Mouse (Mus musculus) ovary, postnatal 14 days (tissue): ENCODE measurements around the gene Gm38393.
A peak's percentile ranks its signal among the peaks of the same experiment; 100 is the strongest.

ENCODE experiments used
- DNase-seq: peaks from one replicate; pipeline ENCODE4 v3.0.0; 2022; ENCODE audit warnings: low spot score

The Gm38393 gene

GRCm38 (mm10) chr7:60004606-60005330 lies at the start of gene Gm38393, which contains the start of gene Snurf:
Gm38393 (minus strand) TSS chr7:60005064.
Snurf (minus strand) TSS chr7:60005049.
- peak; percentile 38 for DNase-seq

- no peak for DNase-seq
Measured at GRCm38 (mm10) chr7:60047481-60048201, 42.8 kb upstream of the Gm38393 start.

GRCm38 (mm10) chr7:60013186-60013585 lies 8.3 kb upstream of the Gm38393 start:
- DNase-seq, result no peak

DNA sequence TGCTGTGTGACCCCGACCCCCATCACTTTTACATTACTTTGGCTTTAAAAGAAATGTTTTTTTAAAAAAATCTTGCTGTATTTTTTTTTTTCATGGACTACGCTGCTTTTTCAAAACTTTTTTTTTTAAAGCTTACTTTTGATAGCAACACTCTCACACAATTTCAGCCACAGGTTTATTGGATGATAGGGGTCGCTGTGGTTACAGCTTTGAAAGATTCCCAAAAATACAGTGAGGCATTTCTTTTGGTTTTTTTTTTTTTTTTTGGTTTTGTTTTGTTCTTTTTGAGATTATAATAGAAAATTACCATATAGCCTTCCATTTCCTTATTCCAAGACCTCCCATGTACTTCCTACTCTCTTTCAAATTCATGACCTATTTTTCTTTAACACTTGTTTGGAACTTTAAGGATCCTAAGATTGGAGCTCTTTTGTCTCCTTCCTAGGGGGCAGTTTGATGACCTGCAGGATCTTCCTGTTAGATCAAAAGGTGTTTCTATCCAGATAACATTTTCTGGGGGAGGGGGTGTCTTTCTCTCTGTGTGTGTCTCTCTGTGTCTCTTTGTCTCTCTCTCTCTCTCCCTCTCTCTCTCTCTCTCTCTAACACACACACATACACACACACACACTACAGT lies 3.0 kb upstream of the Gm38393 start:
- no peak for DNase-seq

DNA sequence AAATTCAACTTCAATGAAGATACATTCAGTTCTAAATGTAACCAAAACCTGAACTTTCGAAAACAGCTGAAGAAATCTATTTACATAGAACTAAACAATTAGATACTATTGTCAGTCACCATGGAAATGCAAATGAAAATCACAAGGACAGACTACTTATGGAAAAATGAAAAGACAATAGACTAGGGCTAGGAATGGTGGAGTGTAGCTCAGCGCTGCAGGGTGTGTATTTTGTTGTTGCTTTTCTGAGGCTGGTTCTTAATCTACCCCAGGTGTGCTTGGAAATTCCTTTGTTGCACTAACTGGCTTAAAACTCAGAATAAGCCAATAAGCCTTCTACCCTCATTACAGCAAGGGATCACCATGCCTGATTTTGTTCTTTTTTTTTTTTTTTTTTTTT lies 1.4 kb upstream of the Gm38393 start:
- no peak for DNase-seq

DNA sequence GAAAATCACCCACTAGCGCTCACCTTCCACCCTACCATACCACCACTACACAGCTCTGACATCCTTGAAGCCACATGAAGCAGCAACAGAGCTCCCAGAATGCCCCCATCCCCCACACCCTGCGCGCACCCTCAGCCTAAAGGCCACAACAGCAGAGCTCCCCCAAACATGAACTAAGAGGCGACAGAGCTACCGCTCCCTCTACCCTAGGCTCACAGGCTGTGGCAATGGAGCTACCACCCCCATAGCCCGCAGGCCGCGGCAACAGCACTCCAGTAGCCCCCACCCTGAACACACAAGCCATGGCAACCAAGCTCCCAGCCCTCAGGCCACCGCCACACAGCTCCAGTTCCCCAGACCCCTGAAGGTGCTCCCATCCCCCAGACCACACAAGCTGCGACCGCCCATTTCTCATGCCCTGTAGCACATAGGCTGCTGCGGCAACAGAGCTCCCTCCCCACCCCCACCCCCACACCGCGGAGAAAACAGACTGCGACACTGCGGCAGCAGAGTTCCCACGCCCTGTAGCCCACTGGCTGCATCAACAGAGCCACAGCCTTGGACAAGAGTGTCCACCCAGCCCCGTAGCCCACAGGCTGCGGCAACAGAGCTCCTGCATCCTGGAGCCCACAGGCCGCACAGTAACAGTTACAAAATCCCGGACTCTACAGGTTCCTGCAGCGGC lies 801 bp downstream of the Gm38393 start:
- DNase-seq, result no peak

DNA sequence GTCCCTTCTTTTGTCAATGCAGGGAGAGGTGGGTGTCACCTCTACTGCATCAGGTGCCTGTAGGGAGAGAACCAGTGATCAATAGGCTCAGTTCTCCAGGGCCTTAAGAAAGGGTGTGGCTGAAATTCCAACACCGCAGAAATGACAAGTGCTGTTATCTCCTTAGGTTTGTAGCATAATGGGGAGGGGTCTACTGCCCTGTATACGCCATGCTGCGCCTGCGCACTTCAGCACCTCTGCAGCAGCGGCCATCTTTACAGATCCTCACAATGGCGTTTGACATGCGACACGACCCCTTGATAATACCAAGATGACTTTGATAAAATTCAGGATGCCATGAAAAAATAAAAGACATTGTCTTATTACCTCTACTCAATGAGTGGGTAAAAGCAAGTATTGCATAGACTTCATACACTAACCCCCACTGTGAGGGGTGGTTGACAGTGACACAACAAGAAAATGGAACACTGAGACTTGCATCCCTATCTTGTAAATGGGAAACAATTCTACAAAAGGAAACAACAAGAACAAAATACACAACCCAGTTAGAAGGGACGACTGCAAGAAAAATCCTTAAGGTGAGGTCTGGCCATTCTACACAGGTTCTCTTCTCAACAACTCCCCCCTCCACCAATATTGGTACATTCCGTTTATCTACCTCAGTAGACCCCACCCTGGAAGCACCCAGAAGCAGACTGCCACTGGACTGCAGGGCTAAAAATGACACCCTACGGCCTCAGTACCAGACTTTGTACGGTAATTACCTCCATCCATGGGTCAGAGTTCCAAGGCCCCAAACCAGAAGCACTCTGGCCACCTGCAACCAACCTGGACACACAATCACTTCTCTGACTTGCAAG lies 1.6 kb downstream of the Gm38393 start:
- no peak for DNase-seq

DNA sequence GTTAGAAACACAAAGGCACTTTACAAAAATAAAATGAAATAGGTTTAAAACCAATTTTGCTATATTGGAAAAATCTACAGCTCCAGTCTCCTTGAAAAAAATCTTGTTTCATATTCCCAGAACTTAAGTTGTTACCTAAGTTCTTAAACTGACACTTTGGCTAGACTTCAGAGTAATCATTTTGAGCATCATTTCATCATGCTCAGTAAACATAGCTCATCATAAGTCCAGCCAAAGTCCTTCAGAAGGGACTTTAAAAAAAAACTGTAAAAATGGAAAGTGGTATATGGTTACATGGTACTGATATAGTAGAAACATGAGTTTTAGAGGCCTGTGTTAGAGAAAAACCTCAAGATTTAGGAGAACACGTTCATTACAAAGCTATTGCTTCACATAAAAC lies 26.2 kb downstream of the Gm38393 start:
- DNase-seq, result no peak
